Mouse (Mus musculus): ENCODE measurements around the gene Aste1. TPM values are rescaled to one million over a fixed set of nuclear protein-coding genes. Genes with fewer than 3 reads are reported as not detected.

The Aste1 gene
- polyA plus RNA-seq, 1 experiment from 2014 or later: 14.1 TPM

GRCm38 (mm10) chr9:105376411-105376810, 18.8 kb upstream of the Aste1 start:
- no peak overlapping the region for H3K27ac ChIP-seq (ENCODE audit: low read depth, low read length)
- no peak overlapping the region for H3K4me3 ChIP-seq (ENCODE audit: low read depth, low read length)
- WGBS: 76% methylated on average over 7 of the region's 7 CpGs
- peaks cover 4% of the 10 kb centered on the region for H3K4me1 ChIP-seq (ENCODE audit: control insufficient read depth, insufficient read depth, low read length)
- no peak overlapping the region for H3K4me2 ChIP-seq (ENCODE audit: low read length)
- no peaks in the 10 kb centered on the region for H3K36me3 ChIP-seq (ENCODE audit: control insufficient read depth, insufficient read depth, low read length)
- H3K27me3 ChIP-seq (replicated peaks; ENCODE audit: control insufficient read depth, insufficient read depth, low read length): no peaks in the 10 kb centered on the region
- H3K9me3 ChIP-seq (replicated peaks; ENCODE audit: control insufficient read depth, low read length): no peaks in the 10 kb centered on the region
- H3K9ac ChIP-seq (ENCODE audit: low read length): no peak overlapping the region
- DNase-seq (ENCODE audit: low spot score) (no peak), ATAC-seq (no peak)

- Histone ChIP-seq H3K4me2 (ENCODE audit: low read length) (no peak overlapping the region), H3K27me3 (replicated peaks; ENCODE audit: control insufficient read depth, insufficient read depth, low read length) (no peaks in the 10 kb centered on the region), H3K4me1 (ENCODE audit: control insufficient read depth, insufficient read depth, low read length) (peaks cover 4% of the 10 kb centered on the region), H3K36me3 (ENCODE audit: control insufficient read depth, insufficient read depth, low read length) (no peaks in the 10 kb centered on the region), H3K9ac (ENCODE audit: low read length) (no peak overlapping the region), H3K9me3 (replicated peaks; ENCODE audit: control insufficient read depth, low read length) (no peaks in the 10 kb centered on the region), H3K27ac (ENCODE audit: low read depth, low read length) (no peak overlapping the region), H3K4me3 (ENCODE audit: low read depth, low read length) (no peak overlapping the region)
- DNase-seq (ENCODE audit: low spot score): peak; percentile 50
- WGBS: 80% methylated on average over 7 of the region's 7 CpGs
- no peak for ATAC-seq
Measured at GRCm38 (mm10) chr9:105376954-105377530, 18.1 kb upstream of the Aste1 start.

GRCm38 (mm10) chr9:105377622-105378021, 17.6 kb upstream of the Aste1 start:
- 79% methylated on average over 3 of the region's 3 CpGs for WGBS
- no peaks in the 10 kb centered on the region for H3K36me3 ChIP-seq (ENCODE audit: control insufficient read depth, insufficient read depth, low read length)
- H3K27me3 ChIP-seq (replicated peaks; ENCODE audit: control insufficient read depth, insufficient read depth, low read length): no peaks in the 10 kb centered on the region
- ATAC-seq (no peak), DNase-seq (ENCODE audit: low spot score) (no peak)
- H3K9me3 ChIP-seq (replicated peaks; ENCODE audit: control insufficient read depth, low read length): no peaks in the 10 kb centered on the region
- no peak overlapping the region for H3K27ac ChIP-seq (ENCODE audit: low read depth, low read length)
- H3K9ac ChIP-seq (ENCODE audit: low read length): no peak overlapping the region
- H3K4me2 ChIP-seq (ENCODE audit: low read length): no peak overlapping the region
- peaks cover 4% of the 10 kb centered on the region for H3K4me1 ChIP-seq (ENCODE audit: control insufficient read depth, insufficient read depth, low read length)
- no peak overlapping the region for H3K4me3 ChIP-seq (ENCODE audit: low read depth, low read length)

GRCm38 (mm10) chr9:105379533-105380145, 15.6 kb upstream of the Aste1 start:
- H3K27me3 ChIP-seq (replicated peaks; ENCODE audit: control insufficient read depth, insufficient read depth, low read length): no peaks in the 10 kb centered on the region
- no peak overlapping the region for H3K4me3 ChIP-seq (ENCODE audit: low read depth, low read length)
- peak overlapping the region; percentile 21; the same call in 1 of the 2 replicates for H3K27ac ChIP-seq (ENCODE audit: low read depth, low read length)
- peaks cover 4% of the 10 kb centered on the region for H3K4me1 ChIP-seq (ENCODE audit: control insufficient read depth, insufficient read depth, low read length)
- peak; percentile 61 for ATAC-seq
- no peaks in the 10 kb centered on the region for H3K9me3 ChIP-seq (replicated peaks; ENCODE audit: control insufficient read depth, low read length)
- H3K4me2 ChIP-seq (ENCODE audit: low read length): no peak overlapping the region
- WGBS: 56% methylated on average over 8 of the region's 8 CpGs
- H3K36me3 ChIP-seq (ENCODE audit: control insufficient read depth, insufficient read depth, low read length): no peaks in the 10 kb centered on the region
- no peak overlapping the region for H3K9ac ChIP-seq (ENCODE audit: low read length)
- peak; percentile 54 for DNase-seq (ENCODE audit: low spot score)

- Histone ChIP-seq H3K4me3 (ENCODE audit: low read depth, low read length) (no peak overlapping the region), H3K9ac (ENCODE audit: low read length) (no peak overlapping the region), H3K27ac (ENCODE audit: low read depth, low read length) (no peak overlapping the region), H3K4me2 (ENCODE audit: low read length) (no peak overlapping the region), H3K36me3 (ENCODE audit: control insufficient read depth, insufficient read depth, low read length) (no peaks in the 10 kb centered on the region), H3K9me3 (replicated peaks; ENCODE audit: control insufficient read depth, low read length) (no peaks in the 10 kb centered on the region), H3K4me1 (ENCODE audit: control insufficient read depth, insufficient read depth, low read length) (no peaks in the 10 kb centered on the region), H3K27me3 (replicated peaks; ENCODE audit: control insufficient read depth, insufficient read depth, low read length) (no peaks in the 10 kb centered on the region)
- WGBS: 86% methylated on average over 5 of the region's 5 CpGs
- ATAC-seq: no peak
- no peak for DNase-seq (ENCODE audit: low spot score)
Measured at GRCm38 (mm10) chr9:105387403-105387802, 7.8 kb upstream of the Aste1 start.

GRCm38 (mm10) chr9:105389289-105389688, 5.9 kb upstream of the Aste1 start:
- Histone ChIP-seq H3K27me3 (replicated peaks; ENCODE audit: control insufficient read depth, insufficient read depth, low read length) (no peaks in the 10 kb centered on the region), H3K9ac (ENCODE audit: low read length) (no peak overlapping the region), H3K4me2 (ENCODE audit: low read length) (no peak overlapping the region), H3K4me1 (ENCODE audit: control insufficient read depth, insufficient read depth, low read length) (no peaks in the 10 kb centered on the region), H3K4me3 (ENCODE audit: low read depth, low read length) (no peak overlapping the region), H3K9me3 (replicated peaks; ENCODE audit: control insufficient read depth, low read length) (no peaks in the 10 kb centered on the region), H3K36me3 (ENCODE audit: control insufficient read depth, insufficient read depth, low read length) (no peaks in the 10 kb centered on the region), H3K27ac (ENCODE audit: low read depth, low read length) (no peak overlapping the region)
- 16% methylated on average over 4 of the region's 4 CpGs for WGBS
- ATAC-seq (0 out of 2 replicates have a peak, but pooled peaks have one; percentile 34), DNase-seq (ENCODE audit: low spot score) (peak; percentile 79)

- Histone ChIP-seq H3K4me2 (ENCODE audit: low read length) (no peak overlapping the region), H3K4me3 (ENCODE audit: low read depth, low read length) (no peak overlapping the region), H3K9me3 (replicated peaks; ENCODE audit: control insufficient read depth, low read length) (no peaks in the 10 kb centered on the region), H3K9ac (ENCODE audit: low read length) (no peak overlapping the region), H3K36me3 (ENCODE audit: control insufficient read depth, insufficient read depth, low read length) (no peaks in the 10 kb centered on the region), H3K27me3 (replicated peaks; ENCODE audit: control insufficient read depth, insufficient read depth, low read length) (no peaks in the 10 kb centered on the region), H3K27ac (ENCODE audit: low read depth, low read length) (no peak overlapping the region), H3K4me1 (ENCODE audit: control insufficient read depth, insufficient read depth, low read length) (no peaks in the 10 kb centered on the region; the same call in 1 of the 2 replicates)
- 78% methylated on average over 4 of the region's 5 CpGs for WGBS
- no peak for ATAC-seq
- DNase-seq (ENCODE audit: low spot score): no peak
Measured at GRCm38 (mm10) chr9:105390616-105391015, 4.6 kb upstream of the Aste1 start.

- peak overlapping the region; percentile 64; the same call in 1 of the 2 replicates for H3K9ac ChIP-seq (ENCODE audit: low read length)
- no peaks in the 10 kb centered on the region for H3K9me3 ChIP-seq (replicated peaks; ENCODE audit: control insufficient read depth, low read length)
- 11% methylated on average over 11 of the region's 11 CpGs for WGBS
- peak; percentile 40 for ATAC-seq
- H3K36me3 ChIP-seq (ENCODE audit: control insufficient read depth, insufficient read depth, low read length): peaks cover 7% of the 10 kb centered on the region; the same call in 1 of the 2 replicates
- no peak for DNase-seq (ENCODE audit: low spot score)
- H3K4me3 ChIP-seq (ENCODE audit: low read depth, low read length): peak overlapping the region; percentile 52
- H3K4me2 ChIP-seq (ENCODE audit: low read length): peak overlapping the region; percentile 67
- no peaks in the 10 kb centered on the region for H3K27me3 ChIP-seq (replicated peaks; ENCODE audit: control insufficient read depth, insufficient read depth, low read length)
- H3K27ac ChIP-seq (ENCODE audit: low read depth, low read length): no peak overlapping the region
- peaks cover 5% of the 10 kb centered on the region for H3K4me1 ChIP-seq (ENCODE audit: control insufficient read depth, insufficient read depth, low read length)
Measured at GRCm38 (mm10) chr9:105394720-105395119, 472 bp upstream of the Aste1 start.

GRCm38 (mm10) chr9:105408549-105408948, 13.4 kb downstream of the Aste1 start:
- no peaks in the 10 kb centered on the region for H3K27me3 ChIP-seq (replicated peaks; ENCODE audit: control insufficient read depth, insufficient read depth, low read length)
- H3K4me3 ChIP-seq (ENCODE audit: low read depth, low read length): no peak overlapping the region
- 95% methylated on average over 6 of the region's 6 CpGs for WGBS
- no peak overlapping the region for H3K9ac ChIP-seq (ENCODE audit: low read length)
- no peak overlapping the region for H3K4me2 ChIP-seq (ENCODE audit: low read length)
- no peak for DNase-seq (ENCODE audit: low spot score)
- no peaks in the 10 kb centered on the region for H3K4me1 ChIP-seq (ENCODE audit: control insufficient read depth, insufficient read depth, low read length)
- no peak for ATAC-seq
- peaks cover 48% of the 10 kb centered on the region for H3K36me3 ChIP-seq (ENCODE audit: control insufficient read depth, insufficient read depth, low read length)
- no peak overlapping the region for H3K27ac ChIP-seq (ENCODE audit: low read depth, low read length)
- H3K9me3 ChIP-seq (replicated peaks; ENCODE audit: control insufficient read depth, low read length): no peaks in the 10 kb centered on the region

All from forebrain, embryonic 14.5 days (tissue).